Mouse (Mus musculus): ENCODE results near the gene Itpr2. TPM values are rescaled to one million over a fixed set of nuclear protein-coding genes. Genes with fewer than 3 reads are reported as not detected.
A peak's percentile ranks its signal among the peaks of the same experiment; 100 is the strongest.

Gene Itpr2
- polyA plus RNA-seq, 1 experiment: 25.5 TPM

DNA sequence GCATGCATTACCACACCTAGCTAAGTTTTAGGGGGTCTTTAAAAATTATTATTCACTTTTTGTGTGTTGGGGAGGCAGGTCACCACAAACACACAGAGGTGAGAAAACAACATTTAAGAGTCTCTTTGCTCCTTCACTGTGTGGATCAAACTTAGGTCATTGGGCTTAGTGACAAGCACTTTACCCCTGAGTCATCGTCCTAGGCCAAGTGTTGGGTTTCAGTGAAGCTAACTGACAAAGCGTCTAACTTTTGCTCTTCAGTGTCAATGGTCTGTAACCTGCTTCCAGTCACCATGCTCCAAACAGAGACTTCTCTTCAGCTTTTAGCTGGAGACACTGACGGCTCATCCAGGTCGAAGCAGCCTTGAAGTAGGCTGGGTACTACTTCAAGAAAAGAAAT, 31.1 kb upstream of the Itpr2 start:
- Histone ChIP-seq H3K4me1 (ENCODE audit: control insufficient read depth, insufficient read depth, low read length) (peaks cover 6% of the 10 kb centered on the region; the same call in 1 of the 2 replicates), H3K4me3 (replicated peaks; ENCODE audit: extremely low read depth, low read depth, low read length) (no peak overlapping the region)
- DNase-seq: no peak
- 91% methylated on average over 4 of the region's 4 CpGs for WGBS
- no peak for TF ChIP-seq POLR2A (IDR thresholded peaks at IDR 0.05; ENCODE audit: borderline replicate concordance, extremely low read depth, low read depth, low read length)
- TF ChIP-seq CTCF (IDR thresholded peaks at IDR 0.05; ENCODE audit: insufficient read depth, low read length): no peak

DNA sequence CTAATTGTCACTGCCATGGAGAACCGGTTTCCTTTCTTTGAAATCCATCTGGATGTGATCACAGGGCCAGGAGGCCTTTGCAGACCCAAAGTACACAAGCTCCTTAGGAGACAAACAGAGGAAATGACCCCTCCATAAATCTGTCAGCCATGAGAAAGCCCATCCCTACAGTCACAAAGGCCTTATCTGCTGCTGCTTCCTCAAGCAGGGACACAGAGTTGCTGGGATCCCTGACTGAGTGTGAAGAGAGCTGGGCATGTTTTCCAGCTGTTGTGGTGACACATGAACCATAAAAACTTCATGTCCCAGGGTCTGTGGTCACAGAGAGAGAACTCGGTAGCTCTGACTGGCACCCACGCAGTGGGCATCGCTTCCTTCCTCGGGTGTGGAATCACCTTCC, 28.7 kb upstream of the Itpr2 start:
- 21% methylated on average over 5 of the region's 5 CpGs for WGBS
- DNase-seq: peak; percentile 15
- TF ChIP-seq CTCF (IDR thresholded peaks at IDR 0.05; ENCODE audit: insufficient read depth, low read length) (no peak), POLR2A (IDR thresholded peaks at IDR 0.05; ENCODE audit: borderline replicate concordance, extremely low read depth, low read depth, low read length) (peak; percentile 34; the same call in 1 of the 2 replicates)
- Histone ChIP-seq H3K4me1 (ENCODE audit: control insufficient read depth, insufficient read depth, low read length) (peaks cover 6% of the 10 kb centered on the region; the same call in 1 of the 2 replicates), H3K4me3 (replicated peaks; ENCODE audit: extremely low read depth, low read depth, low read length) (no peak overlapping the region)

DNA sequence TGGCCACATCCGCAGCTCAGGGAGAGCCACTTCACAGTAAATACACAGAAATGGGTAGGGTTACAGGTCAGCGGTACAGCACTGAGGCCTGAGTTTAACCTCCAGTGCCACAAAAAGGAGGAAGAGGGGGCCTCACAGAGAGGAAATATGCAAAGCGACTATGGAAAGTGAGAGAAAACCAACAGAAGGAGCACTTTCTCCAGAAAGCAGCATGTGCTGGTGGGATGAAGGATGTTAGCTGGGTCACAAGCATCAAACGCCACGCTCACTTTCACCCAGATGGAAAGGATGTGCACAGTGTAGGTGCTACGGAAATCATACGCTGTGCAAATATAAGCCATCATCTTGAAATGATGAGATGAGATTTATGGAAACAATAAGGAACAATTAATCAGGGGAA, 28.3 kb upstream of the Itpr2 start:
- Histone ChIP-seq H3K4me1 (ENCODE audit: control insufficient read depth, insufficient read depth, low read length) (peaks cover 6% of the 10 kb centered on the region; the same call in 1 of the 2 replicates), H3K4me3 (replicated peaks; ENCODE audit: extremely low read depth, low read depth, low read length) (no peak overlapping the region)
- TF ChIP-seq CTCF (IDR thresholded peaks at IDR 0.05; ENCODE audit: insufficient read depth, low read length) (no peak), POLR2A (IDR thresholded peaks at IDR 0.05; ENCODE audit: borderline replicate concordance, extremely low read depth, low read depth, low read length) (no peak)
- no peak for DNase-seq
- WGBS: 51% methylated on average over 7 of the region's 7 CpGs

DNA sequence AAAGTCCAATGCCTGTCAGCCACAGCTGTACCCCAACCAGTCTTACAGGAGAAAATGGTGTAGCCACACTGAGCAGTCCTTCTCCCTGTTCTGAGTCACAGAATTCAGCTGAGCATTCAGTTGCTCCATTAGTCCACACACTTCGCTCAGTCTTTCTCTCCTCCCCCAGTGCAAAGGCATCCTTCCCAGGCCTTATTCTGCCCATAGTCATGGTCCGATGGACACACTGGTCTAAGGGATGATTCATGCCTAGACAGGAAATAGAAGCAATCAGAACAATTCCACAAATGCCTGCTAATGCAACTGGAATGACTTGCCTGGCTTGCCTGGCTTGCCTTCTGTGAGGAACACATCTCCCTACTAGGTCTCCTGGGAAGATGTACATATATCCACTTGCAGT, 25.5 kb upstream of the Itpr2 start:
- Histone ChIP-seq H3K4me1 (ENCODE audit: control insufficient read depth, insufficient read depth, low read length) (peaks cover 6% of the 10 kb centered on the region; the same call in 1 of the 2 replicates), H3K4me3 (replicated peaks; ENCODE audit: extremely low read depth, low read depth, low read length) (no peak overlapping the region)
- WGBS: 73% methylated on average over 2 of the region's 2 CpGs
- DNase-seq: no peak
- no peak for TF ChIP-seq CTCF (IDR thresholded peaks at IDR 0.05; ENCODE audit: insufficient read depth, low read length)

DNA sequence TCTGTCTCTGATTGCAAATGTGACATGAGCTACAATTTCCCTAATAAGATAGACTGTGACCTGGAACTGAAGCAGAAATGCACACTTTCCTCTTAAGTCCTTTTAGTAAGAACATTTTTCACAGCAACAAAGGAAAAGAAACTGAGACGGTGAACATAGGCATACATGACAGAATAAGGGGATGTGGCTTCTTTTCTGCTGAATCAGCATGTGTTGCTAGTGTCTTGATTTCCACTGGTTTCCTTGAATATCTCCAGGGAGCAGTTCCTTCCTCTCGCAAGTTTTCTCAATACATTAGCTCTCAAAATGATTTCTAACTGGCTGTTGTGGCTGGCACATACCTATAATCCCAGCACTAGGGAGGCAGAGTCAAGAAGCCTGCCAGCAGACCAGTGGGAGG, 23.5 kb upstream of the Itpr2 start:
- DNase-seq: no peak
- WGBS: 80% methylated on average over 2 of the region's 2 CpGs
- TF ChIP-seq CTCF (IDR thresholded peaks at IDR 0.05; ENCODE audit: insufficient read depth, low read length): no peak
- H3K4me3 ChIP-seq (replicated peaks; ENCODE audit: extremely low read depth, low read depth, low read length): no peak overlapping the region
- H3K4me1 ChIP-seq (ENCODE audit: control insufficient read depth, insufficient read depth, low read length): peaks cover 6% of the 10 kb centered on the region; the same call in 1 of the 2 replicates

DNA sequence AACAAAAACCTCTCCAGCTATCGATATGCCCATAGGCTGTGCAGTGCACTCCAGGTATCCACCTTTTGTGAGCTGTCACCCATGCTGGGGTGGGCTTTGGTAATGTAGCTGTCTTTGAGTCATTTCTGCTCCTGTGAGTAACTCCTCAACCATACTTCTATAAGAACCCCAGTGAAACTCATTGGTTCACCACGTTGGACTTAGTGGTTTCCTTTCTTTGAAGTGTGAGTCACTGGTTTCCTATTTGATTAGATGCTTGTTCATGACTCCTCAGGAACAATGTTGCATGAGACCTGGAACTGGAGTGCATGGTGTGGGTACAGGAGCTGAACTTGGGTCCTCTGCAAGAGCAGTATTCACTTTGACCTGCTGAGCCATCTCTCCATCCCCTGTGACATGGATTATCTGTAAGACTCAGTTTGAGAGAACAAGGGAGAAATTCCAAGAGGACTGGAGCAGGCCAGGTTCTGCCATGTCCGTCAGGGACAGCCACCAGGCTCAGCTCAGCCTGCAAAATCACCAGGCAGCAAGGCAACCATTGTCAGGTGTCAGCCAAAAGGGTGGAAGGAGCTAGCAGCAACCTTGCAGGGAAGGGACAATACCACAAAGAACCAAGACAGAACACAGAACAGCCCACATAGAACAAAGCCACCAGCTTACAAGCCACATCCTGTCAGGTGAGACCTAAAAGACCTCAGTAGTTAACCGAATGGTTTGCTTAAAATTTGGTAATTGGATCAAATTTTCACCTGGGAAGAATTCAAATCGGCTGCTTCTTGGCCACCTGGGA, 19.6 kb upstream of the Itpr2 start:
- DNase-seq: no peak
- no peaks in the 10 kb centered on the region for H3K4me1 ChIP-seq (ENCODE audit: control insufficient read depth, insufficient read depth, low read length)
- no peak overlapping the region for H3K4me3 ChIP-seq (replicated peaks; ENCODE audit: extremely low read depth, low read depth, low read length)
- no peak for TF ChIP-seq CTCF (IDR thresholded peaks at IDR 0.05; ENCODE audit: insufficient read depth, low read length)
- TF ChIP-seq POLR2A (IDR thresholded peaks at IDR 0.05; ENCODE audit: borderline replicate concordance, extremely low read depth, low read depth, low read length): no peak
- WGBS: 76% methylated on average over 5 of the region's 5 CpGs

DNA sequence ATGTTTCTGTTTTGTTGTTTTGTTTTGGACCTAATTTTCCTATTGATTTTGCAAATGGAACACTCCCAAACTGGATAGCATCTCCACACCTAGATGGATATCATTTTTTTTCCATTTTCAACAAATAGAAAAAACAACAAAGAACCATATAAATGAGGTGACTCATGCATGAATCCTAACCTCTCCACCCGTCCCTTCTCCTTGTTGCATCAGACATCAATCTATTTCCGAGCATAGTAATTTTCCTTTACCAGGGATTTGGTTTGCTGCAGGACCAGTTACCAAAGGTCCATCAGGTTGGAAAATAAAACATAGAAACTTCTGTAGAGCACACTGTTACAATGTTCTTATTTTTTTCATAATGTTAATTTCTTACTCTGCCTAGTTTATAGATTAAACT, 17.0 kb upstream of the Itpr2 start:
- no peak for DNase-seq
- H3K4me3 ChIP-seq (replicated peaks; ENCODE audit: extremely low read depth, low read depth, low read length): no peak overlapping the region
- WGBS: 78% methylated on average over 2 of the region's 2 CpGs
- H3K4me1 ChIP-seq (ENCODE audit: control insufficient read depth, insufficient read depth, low read length): peaks cover 6% of the 10 kb centered on the region; the same call in 1 of the 2 replicates
- no peak for TF ChIP-seq CTCF (IDR thresholded peaks at IDR 0.05; ENCODE audit: insufficient read depth, low read length)
- no peak for TF ChIP-seq POLR2A (IDR thresholded peaks at IDR 0.05; ENCODE audit: borderline replicate concordance, extremely low read depth, low read depth, low read length)

DNA sequence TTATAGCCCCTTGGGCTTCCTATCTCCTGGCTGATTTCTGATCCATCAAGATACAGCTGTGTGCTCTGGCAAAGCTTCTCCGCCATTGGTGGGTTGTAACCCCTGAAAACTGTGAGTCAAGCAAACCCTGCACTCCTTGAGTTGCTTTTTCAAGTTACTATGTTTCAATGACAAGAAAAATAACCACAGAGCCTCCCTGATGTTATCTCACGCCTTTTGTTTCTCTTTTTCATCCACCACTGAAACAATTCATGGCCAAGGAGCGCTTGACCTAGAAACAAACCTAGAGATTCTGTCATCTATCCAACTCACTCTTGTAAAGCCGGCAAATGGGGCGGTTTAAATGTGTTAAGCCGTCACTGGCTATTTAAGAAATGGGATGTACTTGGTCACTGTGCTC, 13.9 kb upstream of the Itpr2 start:
- H3K4me3 ChIP-seq (replicated peaks; ENCODE audit: extremely low read depth, low read depth, low read length): no peak overlapping the region
- 48% methylated on average over 6 of the region's 6 CpGs for WGBS
- DNase-seq: no peak
- TF ChIP-seq CTCF (IDR thresholded peaks at IDR 0.05; ENCODE audit: insufficient read depth, low read length) (no peak), POLR2A (IDR thresholded peaks at IDR 0.05; ENCODE audit: borderline replicate concordance, extremely low read depth, low read depth, low read length) (no peak)
- H3K4me1 ChIP-seq (ENCODE audit: control insufficient read depth, insufficient read depth, low read length): peaks cover 6% of the 10 kb centered on the region; the same call in 1 of the 2 replicates

DNA sequence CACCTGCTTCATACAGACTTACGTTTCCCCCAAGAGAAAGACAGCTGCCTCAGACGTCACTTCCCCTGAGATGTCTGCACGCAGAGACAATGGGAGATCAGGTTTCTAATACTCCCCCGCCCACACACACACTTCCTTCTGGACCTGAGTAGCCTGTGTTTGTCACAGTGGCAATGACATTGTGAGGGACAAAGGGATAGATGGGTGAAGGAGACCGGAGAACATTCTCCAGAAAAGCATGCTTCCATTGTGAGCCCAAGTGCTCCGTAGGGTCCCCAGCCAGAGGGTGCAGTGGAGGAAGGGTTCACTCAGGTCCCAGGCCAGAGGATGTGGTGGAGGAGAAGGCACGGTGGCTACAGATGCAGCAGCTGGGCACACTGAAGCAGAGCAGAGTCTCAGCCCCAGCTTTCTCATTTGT, 12.5 kb upstream of the Itpr2 start:
- Histone ChIP-seq H3K4me1 (ENCODE audit: control insufficient read depth, insufficient read depth, low read length) (peaks cover 6% of the 10 kb centered on the region; the same call in 1 of the 2 replicates), H3K4me3 (replicated peaks; ENCODE audit: extremely low read depth, low read depth, low read length) (no peak overlapping the region)
- DNase-seq: no peak
- 44% methylated on average over 7 of the region's 7 CpGs for WGBS
- TF ChIP-seq POLR2A (IDR thresholded peaks at IDR 0.05; ENCODE audit: borderline replicate concordance, extremely low read depth, low read depth, low read length) (no peak), CTCF (IDR thresholded peaks at IDR 0.05; ENCODE audit: insufficient read depth, low read length) (no peak)

DNA sequence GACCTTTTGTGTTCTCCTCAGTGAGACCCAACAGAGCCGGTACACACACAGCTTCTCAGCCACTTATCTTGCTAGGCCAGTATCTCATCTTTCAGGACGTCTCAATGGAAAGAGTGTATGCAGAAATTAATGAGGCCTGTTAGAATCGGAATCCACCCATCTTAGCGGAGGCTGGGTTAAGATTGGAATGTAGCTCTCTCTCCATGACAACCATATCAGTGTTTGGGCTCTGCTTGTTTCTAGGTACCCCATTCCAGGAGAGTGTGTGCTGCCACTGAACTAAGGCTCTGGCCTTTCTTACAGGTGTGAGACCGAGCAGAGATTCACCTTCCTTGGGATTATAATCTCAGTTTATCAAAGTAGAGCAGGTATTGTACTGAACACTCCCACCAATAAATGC, 11.9 kb upstream of the Itpr2 start:
- Histone ChIP-seq H3K4me1 (ENCODE audit: control insufficient read depth, insufficient read depth, low read length) (peaks cover 6% of the 10 kb centered on the region; the same call in 1 of the 2 replicates), H3K4me3 (replicated peaks; ENCODE audit: extremely low read depth, low read depth, low read length) (no peak overlapping the region)
- 40% methylated on average over 5 of the region's 5 CpGs for WGBS
- DNase-seq: no peak
- no peak for TF ChIP-seq POLR2A (IDR thresholded peaks at IDR 0.05; ENCODE audit: borderline replicate concordance, extremely low read depth, low read depth, low read length)
